Mouse (Mus musculus) olfactory bulb, adult 2 months (tissue): Measurements from ENCODE around the gene Ddx58.

Experiments
- CTCF ChIP-seq: fragments of 200-500 bp; IDR thresholded peaks from 2 replicates; pipeline ENCODE4 v1.5.1; 2012; ENCODE audit warnings: low read depth, mild to moderate bottlenecking, low read length, moderate library complexity; ENCODE audit not compliant: insufficient read depth
- POLR2A ChIP-seq: fragments of 200-500 bp; IDR thresholded peaks from 2 replicates; pipeline ENCODE4 v1.6.1; 2012; ENCODE audit warnings: mild to moderate bottlenecking, low read depth, low read length, moderate library complexity; ENCODE audit not compliant: insufficient read depth

DNA sequence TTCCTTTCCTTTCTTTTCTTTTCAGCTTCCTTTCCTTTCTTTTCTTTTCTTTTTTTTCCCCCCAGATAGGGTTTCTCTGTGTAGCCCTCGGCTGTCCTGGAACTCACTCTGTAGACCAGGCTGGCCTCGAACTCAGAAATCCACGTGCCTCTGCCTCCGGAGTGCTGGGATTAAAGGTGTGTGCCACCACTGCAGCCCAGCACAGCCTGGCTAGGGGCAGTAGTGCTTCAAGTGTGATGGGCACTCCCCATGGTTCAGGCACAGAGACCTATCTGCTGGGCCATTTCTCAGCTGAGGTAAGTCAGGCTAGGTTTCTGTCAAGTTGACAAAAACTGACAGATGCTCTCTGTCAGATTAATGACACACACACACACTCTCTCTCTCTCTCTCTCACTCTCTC lies 3.4 kb upstream of the Ddx58 start:
- TF ChIP-seq CTCF: no peak
- no peak for TF ChIP-seq POLR2A
